10 mouse cellular contexts compared by ENCODE assay signal in genomic region chr5:104039154-104039932, GRCm38 (mm10). TPM values are rescaled to one million over a fixed set of nuclear protein-coding genes. Genes with fewer than 3 reads are reported as not detected.
DNase-seq lines count a peak whose midpoint lies in the region; ATAC-seq and TF ChIP-seq lines count a peak whose summit lies in the region.
"Had no signal": no experiment of that assay in that cellular context is flagged by ENCODE, and none has a peak within 500 bp of the region (broad histone marks: within the 10 kb centered on the region; RNA-seq: fewer than 3 reads in every experiment).

No protein-coding gene starts in this region.

- no peaks in the 10 kb centered on the region for H3K9me3 ChIP-seq in heart, postnatal 0 days (replicated peaks; ENCODE audit: control insufficient read depth, low read length)
- H3K9me3 ChIP-seq in neural tube, embryonic 14.5 days (ENCODE audit: control insufficient read depth, low read length) = no peaks in the 10 kb centered on the region
- H3K9me3 ChIP-seq: G1E had no signal

- 66% methylated on average over 6 of the region's 6 CpGs for WGBS in thymus, adult 2 months
- 55% methylated on average over 6 of the region's 6 CpGs for WGBS in heart, postnatal 0 days
- 76% methylated on average over 6 of the region's 6 CpGs for WGBS in neural tube, embryonic 14.5 days

- no peaks in the 10 kb centered on the region for H3K27me3 ChIP-seq in thymus, adult 2 months (ENCODE audit: control insufficient read depth, insufficient read depth, low read length)
- H3K27me3 ChIP-seq in heart, postnatal 0 days (ENCODE audit: control insufficient read depth, insufficient read depth, low read length) = no peaks in the 10 kb centered on the region
- no peaks in the 10 kb centered on the region for H3K27me3 ChIP-seq in neural tube, embryonic 14.5 days (ENCODE audit: control insufficient read depth, insufficient read depth, low read length)

- no peak overlapping the region for H3K9ac ChIP-seq in heart, postnatal 0 days (replicated peaks; ENCODE audit: low read depth, low read length)
- H3K9ac ChIP-seq in neural tube, embryonic 14.5 days (replicated peaks; ENCODE audit: low read depth, low read length) = no peak overlapping the region

- H3K4me2 ChIP-seq in heart, postnatal 0 days (ENCODE audit: low read depth, low read length) = no peak overlapping the region
- H3K4me2 ChIP-seq in neural tube, embryonic 14.5 days (ENCODE audit: low read depth, low read length) = no peak overlapping the region

- no peak overlapping the region for H3K27ac ChIP-seq in thymus, adult 2 months (ENCODE audit: control insufficient read depth, insufficient read depth, low read length)
- H3K27ac ChIP-seq in heart, postnatal 0 days (ENCODE audit: low read depth) = no peak overlapping the region
- no peak overlapping the region for H3K27ac ChIP-seq in neural tube, embryonic 14.5 days (ENCODE audit: low read depth, low read length)

- ATAC-seq in heart, postnatal 0 days (ENCODE audit: insufficient read depth, low read depth) = peak; percentile 31
- ATAC-seq in neural tube, embryonic 14.5 days (ENCODE audit: low read depth) = peak; percentile 44; the same call in 1 of the 2 replicates

- TF ChIP-seq POLR2A in thymus, adult 2 months (IDR thresholded peaks at IDR 0.05; ENCODE audit: control insufficient read depth, extremely low read depth, insufficient read depth, low read length, poor library complexity) = no peak

- TF ChIP-seq CTCF in thymus, adult 2 months (IDR thresholded peaks at IDR 0.05; ENCODE audit: borderline replicate concordance, control insufficient read depth, extremely low read depth, insufficient read depth, low read length, poor library complexity) = no peak
- TF ChIP-seq CTCF in heart, postnatal 0 days (IDR thresholded peaks at IDR 0.05; ENCODE audit: low read depth) = peak; percentile 84

- no peaks in the 10 kb centered on the region for H3K4me1 ChIP-seq in thymus, adult 2 months (replicated peaks; ENCODE audit: control insufficient read depth, insufficient read depth, low read length)
- peaks cover 13% of the 10 kb centered on the region; the same call in 1 of the 2 replicates for H3K4me1 ChIP-seq in heart, postnatal 0 days (ENCODE audit: control insufficient read depth, insufficient read depth)
- H3K4me1 ChIP-seq in neural tube, embryonic 14.5 days (ENCODE audit: control insufficient read depth, insufficient read depth, low read length) = no peaks in the 10 kb centered on the region

- H3K36me3 ChIP-seq in thymus, adult 2 months (ENCODE audit: control insufficient read depth, insufficient read depth, low read length) = no peaks in the 10 kb centered on the region
- H3K36me3 ChIP-seq in heart, postnatal 0 days (replicated peaks; ENCODE audit: control insufficient read depth, insufficient read depth, low read length) = no peaks in the 10 kb centered on the region
- H3K36me3 ChIP-seq in neural tube, embryonic 14.5 days (ENCODE audit: control insufficient read depth, insufficient read depth, low read length) = no peaks in the 10 kb centered on the region

- no peak for TF ChIP-seq EP300 in heart, postnatal 0 days (IDR thresholded peaks at IDR 0.05; ENCODE audit: low read depth)

- H3K4me3 ChIP-seq in thymus, adult 2 months (ENCODE audit: control insufficient read depth, insufficient read depth, low read length) = no peak overlapping the region
- H3K4me3 ChIP-seq in heart, postnatal 0 days (ENCODE audit: low read depth, low read length) = no peak overlapping the region
- no peak overlapping the region for H3K4me3 ChIP-seq in neural tube, embryonic 14.5 days (ENCODE audit: low read depth, low read length)

- peak; percentile 60 to 66 for DNase-seq in cerebellum, postnatal 14 days
- DNase-seq in cerebellum, adult 9-11 months = no peak
- peak; percentile 68 for DNase-seq in thymus, adult 2 months
- no peak for DNase-seq in thymus, adult 18-20 months
- peak; percentile 30 for DNase-seq in heart, postnatal 0 days (ENCODE audit: low spot score)
- peak; percentile 42 for DNase-seq in layer of hippocampus, adult 9-11 months
- DNase-seq in urinary bladder, postnatal 4 days (ENCODE audit: low spot score in 2 of 2) = no peak

RNA-seq across cellular contexts. Expression of gene Nudt9, which starts 6.8 kb away (rescaled TPM):
- 43.6 and 49.0 TPM in 2 replicates for polyA plus RNA-seq in thymus, adult 2 months (2012; rRNA removed)
- 39.6 and 62.9 TPM in 2 replicates for total RNA-seq in heart, postnatal 0 days (2014; rRNA removed; ENCODE audit: low replicate concordance)
- polyA plus RNA-seq in heart, postnatal 0 days (2015; fragmentation: Nextera tagmentation; extraction: Ambion mirVana) = 51.0 and 52.5 TPM in 2 replicates
- polyA plus RNA-seq in neural tube, embryonic 14.5 days (2014; fragmentation: Nextera tagmentation; extraction: Ambion mirVana) = 66.1 and 72.1 TPM in 2 replicates

RNA-seq across cellular contexts. Expression of gene Hsd17b11, which starts 17.6 kb away (rescaled TPM):
- polyA plus RNA-seq in thymus, adult 2 months (2012; rRNA removed) = 15.1 and 18.8 TPM in 2 replicates
- total RNA-seq in heart, postnatal 0 days (2014; rRNA removed; ENCODE audit: low replicate concordance) = 6.2 and 14.3 TPM in 2 replicates
- 4.4 and 5.9 TPM in 2 replicates for polyA plus RNA-seq in heart, postnatal 0 days (2015; fragmentation: Nextera tagmentation; extraction: Ambion mirVana)
- polyA plus RNA-seq in neural tube, embryonic 14.5 days (2014; fragmentation: Nextera tagmentation; extraction: Ambion mirVana) = 2.9 and 3.5 TPM in 2 replicates

RNA-seq across cellular contexts. Expression of gene Gm17660, which starts 38.1 kb away (rescaled TPM):
- not detected in 2 replicates for polyA plus RNA-seq in thymus, adult 2 months (2012; rRNA removed)
- total RNA-seq in heart, postnatal 0 days (2014; rRNA removed; ENCODE audit: low replicate concordance) = not detected in 2 replicates
- polyA plus RNA-seq in heart, postnatal 0 days (2015; fragmentation: Nextera tagmentation; extraction: Ambion mirVana) = not detected in 2 replicates
- polyA plus RNA-seq in neural tube, embryonic 14.5 days (2014; fragmentation: Nextera tagmentation; extraction: Ambion mirVana) = 0.44 TPM in 1 of 2 replicates, not detected in the other
- total RNA-seq: G1E; hematopoietic stem cell, adult 5-6 weeks had no signal
- polyA plus RNA-seq: G1E had no signal

Comparison
In these comparisons a context has a peak if more than half of its experiments do, and no peak if none do; other contexts are left out.
1. DNase-seq: peak in cerebellum, postnatal 14 days (2 of 2), thymus, adult 2 months (single experiment), heart, postnatal 0 days (single experiment) and layer of hippocampus, adult 9-11 months (single experiment); none in cerebellum, adult 9-11 months (single experiment), thymus, adult 18-20 months (0 of 2) and urinary bladder, postnatal 4 days (0 of 2).